Mouse (Mus musculus) thymus, adult 18-20 months (tissue): ENCODE measurements around the gene Cobll1.
A peak's percentile ranks its signal among the peaks of the same experiment; 100 is the strongest.
"Not testable (repeated sequence)": the region's sequence is repeated elsewhere in the genome, so short reads cannot be mapped to it uniquely, and the experiment has no call there.

Experiments
- DNase-seq, 2 experiments: peaks; one replicate each; pipeline ENCODE4 v3.0.0; 2022; ENCODE audit warnings: mixed read lengths in 2 of 2

Gene Cobll1

GRCm38 (mm10) chr2:65238964-65239570 lies at the start of gene Cobll1:
TSS of gene Cobll1 (minus strand) at chr2:65239403.
- DNase-seq, result peak; percentile 26 to 39

- DNase-seq, result no peak
Observed at GRCm38 (mm10) chr2:65288696-65289095, 49.5 kb upstream of the Cobll1 start.

GRCm38 (mm10) chr2:65285380-65285779 lies 46.2 kb upstream of the Cobll1 start:
- DNase-seq, result no peak

GRCm38 (mm10) chr2:65282979-65283378 lies 43.8 kb upstream of the Cobll1 start:
- no peak for DNase-seq

- DNase-seq, result no peak
Observed at GRCm38 (mm10) chr2:65279029-65279690, 40.0 kb upstream of the Cobll1 start.

GRCm38 (mm10) chr2:65275443-65276061 lies 36.3 kb upstream of the Cobll1 start:
- no peak for DNase-seq

- DNase-seq, result no peak
Observed at GRCm38 (mm10) chr2:65273910-65274309, 34.7 kb upstream of the Cobll1 start.

GRCm38 (mm10) chr2:65268731-65269130 lies 29.5 kb upstream of the Cobll1 start:
- DNase-seq, result no peak

- DNase-seq, result no peak
Observed at GRCm38 (mm10) chr2:65267834-65268233, 28.6 kb upstream of the Cobll1 start.

- DNase-seq, result no peak
Observed at GRCm38 (mm10) chr2:65266576-65267299, 27.5 kb upstream of the Cobll1 start.

- no peak for DNase-seq
Observed at GRCm38 (mm10) chr2:65262251-65262650, 23.0 kb upstream of the Cobll1 start.

- DNase-seq, result not testable (repeated sequence)
Observed at GRCm38 (mm10) chr2:65260828-65261227, 21.6 kb upstream of the Cobll1 start.

- no peak for DNase-seq
Observed at GRCm38 (mm10) chr2:65260400-65260799, 21.2 kb upstream of the Cobll1 start.

GRCm38 (mm10) chr2:65257446-65257845 lies 18.2 kb upstream of the Cobll1 start:
- no peak for DNase-seq

GRCm38 (mm10) chr2:65256494-65257254 lies 17.5 kb upstream of the Cobll1 start:
- DNase-seq, result no peak

- no peak for DNase-seq
Observed at GRCm38 (mm10) chr2:65250589-65251104, 11.4 kb upstream of the Cobll1 start.

- DNase-seq, result no peak
Observed at GRCm38 (mm10) chr2:65249575-65249974, 10.4 kb upstream of the Cobll1 start.

- no peak for DNase-seq
Observed at GRCm38 (mm10) chr2:65240173-65240745, 1.1 kb upstream of the Cobll1 start.

- peak; percentile 29 to 37 for DNase-seq
Observed at GRCm38 (mm10) chr2:65238171-65238963, 836 bp downstream of the Cobll1 start.

GRCm38 (mm10) chr2:65237610-65238170 lies 1.5 kb downstream of the Cobll1 start:
- DNase-seq, result peak; percentile 31 to 36

GRCm38 (mm10) chr2:65237116-65237515 lies 2.1 kb downstream of the Cobll1 start:
- no peak for DNase-seq
